Mouse (Mus musculus): Measurements from ENCODE around the gene Eral1. TPM values are rescaled to one million over a fixed set of nuclear protein-coding genes. Genes with fewer than 3 reads are reported as not detected.

Gene Eral1
- polyA plus RNA-seq, 1 experiment, result 18.5 TPM

GRCm38 (mm10) chr11:78115367-78116145, 35.4 kb upstream of the Eral1 start:
- peaks cover 13% of the 10 kb centered on the region for H3K4me1 ChIP-seq (ENCODE audit: control insufficient read depth, insufficient read depth, low read length)
- TF ChIP-seq POLR2A (IDR thresholded peaks at IDR 0.05; ENCODE audit: low read depth, low read length), result peak; percentile 19
- TF ChIP-seq CTCF (IDR thresholded peaks at IDR 0.05; ENCODE audit: borderline replicate concordance, insufficient read depth, low read length), result no peak
- H3K27ac ChIP-seq (ENCODE audit: insufficient read depth, low read length), result peak overlapping the region; percentile 45

GRCm38 (mm10) chr11:78114676-78115366, 34.6 kb upstream of the Eral1 start:
- TF ChIP-seq POLR2A (IDR thresholded peaks at IDR 0.05; ENCODE audit: low read depth, low read length), result no peak; the same call in none of the 2 replicates
- TF ChIP-seq CTCF (IDR thresholded peaks at IDR 0.05; ENCODE audit: borderline replicate concordance, insufficient read depth, low read length), result no peak
- Histone ChIP-seq H3K27ac (ENCODE audit: insufficient read depth, low read length) (peak overlapping the region; percentile 45), H3K4me1 (ENCODE audit: control insufficient read depth, insufficient read depth, low read length) (peaks cover 12% of the 10 kb centered on the region; the same call in 1 of the 2 replicates), H3K4me3 (ENCODE audit: insufficient read depth, low read length) (peak overlapping the region; percentile 45)

More at GRCm38 (mm10) chr11:78115367-78116145, 35.4 kb upstream of the Eral1 start:
- peak overlapping the region; percentile 76 for H3K4me3 ChIP-seq (ENCODE audit: insufficient read depth, low read length)

GRCm38 (mm10) chr11:78113616-78114015, 33.4 kb upstream of the Eral1 start:
- peaks cover 10% of the 10 kb centered on the region; the same call in 1 of the 2 replicates for H3K4me1 ChIP-seq (ENCODE audit: control insufficient read depth, insufficient read depth, low read length)
- no peak for TF ChIP-seq CTCF (IDR thresholded peaks at IDR 0.05; ENCODE audit: borderline replicate concordance, insufficient read depth, low read length)
- TF ChIP-seq POLR2A (IDR thresholded peaks at IDR 0.05; ENCODE audit: low read depth, low read length), result no peak
- H3K4me3 ChIP-seq (ENCODE audit: insufficient read depth, low read length), result no peak overlapping the region
- no peak overlapping the region for H3K27ac ChIP-seq (ENCODE audit: insufficient read depth, low read length)

GRCm38 (mm10) chr11:78104501-78104900, 24.3 kb upstream of the Eral1 start:
- Histone ChIP-seq H3K27ac (ENCODE audit: insufficient read depth, low read length) (no peak overlapping the region), H3K4me1 (ENCODE audit: control insufficient read depth, insufficient read depth, low read length) (no peaks in the 10 kb centered on the region), H3K4me3 (ENCODE audit: insufficient read depth, low read length) (no peak overlapping the region)
- TF ChIP-seq CTCF (IDR thresholded peaks at IDR 0.05; ENCODE audit: borderline replicate concordance, insufficient read depth, low read length) (no peak), POLR2A (IDR thresholded peaks at IDR 0.05; ENCODE audit: low read depth, low read length) (no peak)

GRCm38 (mm10) chr11:78102958-78103747, 23.0 kb upstream of the Eral1 start:
- TF ChIP-seq POLR2A (IDR thresholded peaks at IDR 0.05; ENCODE audit: low read depth, low read length) (no peak), CTCF (IDR thresholded peaks at IDR 0.05; ENCODE audit: borderline replicate concordance, insufficient read depth, low read length) (no peak)
- Histone ChIP-seq H3K27ac (ENCODE audit: insufficient read depth, low read length) (no peak overlapping the region), H3K4me1 (ENCODE audit: control insufficient read depth, insufficient read depth, low read length) (no peaks in the 10 kb centered on the region), H3K4me3 (ENCODE audit: insufficient read depth, low read length) (no peak overlapping the region)

- H3K27ac ChIP-seq (ENCODE audit: insufficient read depth, low read length), result no peak overlapping the region
- no peaks in the 10 kb centered on the region for H3K4me1 ChIP-seq (ENCODE audit: control insufficient read depth, insufficient read depth, low read length)
- no peak for TF ChIP-seq CTCF (IDR thresholded peaks at IDR 0.05; ENCODE audit: borderline replicate concordance, insufficient read depth, low read length)
- TF ChIP-seq POLR2A (IDR thresholded peaks at IDR 0.05; ENCODE audit: low read depth, low read length), result no peak
- H3K4me3 ChIP-seq (ENCODE audit: insufficient read depth, low read length), result no peak overlapping the region
Observed at GRCm38 (mm10) chr11:78102142-78102541, 22.0 kb upstream of the Eral1 start.

- Histone ChIP-seq H3K27ac (ENCODE audit: insufficient read depth, low read length) (no peak overlapping the region), H3K4me1 (ENCODE audit: control insufficient read depth, insufficient read depth, low read length) (peaks cover 4% of the 10 kb centered on the region; the same call in 1 of the 2 replicates), H3K4me3 (ENCODE audit: insufficient read depth, low read length) (no peak overlapping the region)
- no peak for TF ChIP-seq CTCF (IDR thresholded peaks at IDR 0.05; ENCODE audit: borderline replicate concordance, insufficient read depth, low read length)
- no peak for TF ChIP-seq POLR2A (IDR thresholded peaks at IDR 0.05; ENCODE audit: low read depth, low read length)
Observed at GRCm38 (mm10) chr11:78100746-78101145, 20.6 kb upstream of the Eral1 start.

- TF ChIP-seq POLR2A (IDR thresholded peaks at IDR 0.05; ENCODE audit: low read depth, low read length) (no peak), CTCF (IDR thresholded peaks at IDR 0.05; ENCODE audit: borderline replicate concordance, insufficient read depth, low read length) (no peak)
- Histone ChIP-seq H3K27ac (ENCODE audit: insufficient read depth, low read length) (no peak overlapping the region), H3K4me3 (ENCODE audit: insufficient read depth, low read length) (no peak overlapping the region), H3K4me1 (ENCODE audit: control insufficient read depth, insufficient read depth, low read length) (peaks cover 4% of the 10 kb centered on the region; the same call in 1 of the 2 replicates)
Observed at GRCm38 (mm10) chr11:78097077-78097476, 16.9 kb upstream of the Eral1 start.

GRCm38 (mm10) chr11:78095144-78095516, 14.9 kb upstream of the Eral1 start:
- TF ChIP-seq POLR2A (IDR thresholded peaks at IDR 0.05; ENCODE audit: low read depth, low read length) (no peak), CTCF (IDR thresholded peaks at IDR 0.05; ENCODE audit: borderline replicate concordance, insufficient read depth, low read length) (no peak)
- Histone ChIP-seq H3K4me3 (ENCODE audit: insufficient read depth, low read length) (peak overlapping the region; percentile 82), H3K27ac (ENCODE audit: insufficient read depth, low read length) (peak overlapping the region; percentile 53), H3K4me1 (ENCODE audit: control insufficient read depth, insufficient read depth, low read length) (peaks cover 4% of the 10 kb centered on the region; the same call in 1 of the 2 replicates)

Data from embryonic fibroblast, embryonic 13.5 days (primary cell).